Mouse (Mus musculus): Measurements from ENCODE around the gene Hspa5. TPM values are rescaled to one million over a fixed set of nuclear protein-coding genes. Genes with fewer than 3 reads are reported as not detected.

Gene Hspa5
- 667 and 1,111 TPM in 2 replicates for polyA plus RNA-seq (2012; rRNA removed)

DNA sequence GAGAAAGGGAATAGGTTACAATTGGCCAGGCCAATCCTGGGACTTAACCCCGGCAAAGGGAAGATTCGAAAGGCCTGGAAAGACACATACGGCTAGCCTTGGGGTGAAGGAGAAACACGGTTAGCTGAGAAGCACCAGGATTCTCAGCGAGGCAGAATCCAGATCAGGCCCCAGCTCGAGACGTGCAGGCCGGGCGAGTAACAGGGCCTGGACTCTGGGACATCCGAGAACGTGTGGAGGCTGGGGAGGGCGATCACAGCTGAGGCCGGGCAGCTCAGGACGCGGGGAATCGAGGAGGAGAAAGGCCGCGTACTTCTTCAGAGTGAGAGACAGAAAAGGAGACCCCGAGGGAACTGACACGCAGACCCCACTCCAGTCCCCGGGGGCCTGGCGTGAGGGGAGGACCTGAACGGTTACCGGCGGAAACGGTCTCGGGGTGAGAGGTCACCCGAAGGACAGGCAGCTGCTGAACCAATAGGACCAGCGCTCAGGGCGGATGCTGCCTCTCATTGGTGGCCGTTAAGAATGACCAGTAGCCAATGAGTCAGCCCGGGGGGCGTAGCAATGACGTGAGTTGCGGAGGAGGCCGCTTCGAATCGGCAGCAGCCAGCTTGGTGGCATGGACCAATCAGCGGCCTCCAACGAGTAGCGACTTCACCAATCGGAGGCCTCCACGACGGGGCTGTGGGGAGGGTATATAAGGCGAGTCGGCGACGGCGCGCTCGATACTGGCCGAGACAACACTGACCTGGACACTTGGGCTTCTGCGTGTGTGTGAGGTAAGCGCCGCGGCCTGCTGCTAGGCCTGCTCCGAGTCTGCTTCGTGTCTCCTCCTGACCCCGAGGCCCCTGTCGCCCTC, at the start of gene Hspa5:
TSS of gene Hspa5 (plus strand) at position 603 of the 859 bp plus-strand sequence.

DNA sequence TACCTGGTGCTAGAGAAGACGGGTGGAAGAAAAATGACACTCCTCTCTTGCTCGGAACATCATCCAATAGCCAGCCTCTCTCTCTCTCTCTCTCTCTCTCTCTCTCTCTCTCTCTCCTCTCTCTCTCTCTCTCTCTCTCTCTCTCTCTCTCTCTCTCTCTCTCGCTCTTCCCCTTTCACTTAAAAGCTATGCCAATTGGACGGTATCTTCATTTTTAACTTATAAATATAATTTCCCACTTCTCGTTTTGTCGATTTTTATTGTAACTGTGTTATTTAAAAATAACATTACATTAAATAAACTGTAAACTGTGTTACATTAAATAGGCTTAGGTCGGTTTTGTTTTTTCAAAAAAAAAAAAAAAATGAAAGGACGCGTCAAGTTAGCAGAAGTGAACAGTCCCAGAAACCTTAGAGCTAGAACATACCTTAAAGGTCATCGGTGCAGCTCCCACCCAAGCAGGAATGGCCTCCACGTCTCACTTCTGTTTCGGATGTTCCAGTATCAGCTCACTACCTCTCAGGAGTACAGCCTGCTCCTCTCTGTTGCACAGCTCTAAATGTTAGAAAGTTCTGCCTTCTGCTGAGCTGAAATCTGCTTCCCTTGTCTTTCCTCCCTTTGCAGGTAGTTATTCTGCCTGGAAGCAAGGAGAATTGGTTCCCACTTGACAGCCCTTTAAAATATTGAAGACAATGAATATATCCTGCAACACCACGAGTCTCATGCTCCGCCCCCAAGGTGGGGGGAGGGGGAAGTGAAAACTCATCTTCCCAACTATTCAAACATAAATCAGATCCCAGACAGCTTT, 17.0 kb upstream of the Hspa5 start, which contains the start of gene Gapvd1:
TSS of gene Gapvd1 (minus strand) at position 682 of the 808 bp plus-strand sequence.

DNA sequence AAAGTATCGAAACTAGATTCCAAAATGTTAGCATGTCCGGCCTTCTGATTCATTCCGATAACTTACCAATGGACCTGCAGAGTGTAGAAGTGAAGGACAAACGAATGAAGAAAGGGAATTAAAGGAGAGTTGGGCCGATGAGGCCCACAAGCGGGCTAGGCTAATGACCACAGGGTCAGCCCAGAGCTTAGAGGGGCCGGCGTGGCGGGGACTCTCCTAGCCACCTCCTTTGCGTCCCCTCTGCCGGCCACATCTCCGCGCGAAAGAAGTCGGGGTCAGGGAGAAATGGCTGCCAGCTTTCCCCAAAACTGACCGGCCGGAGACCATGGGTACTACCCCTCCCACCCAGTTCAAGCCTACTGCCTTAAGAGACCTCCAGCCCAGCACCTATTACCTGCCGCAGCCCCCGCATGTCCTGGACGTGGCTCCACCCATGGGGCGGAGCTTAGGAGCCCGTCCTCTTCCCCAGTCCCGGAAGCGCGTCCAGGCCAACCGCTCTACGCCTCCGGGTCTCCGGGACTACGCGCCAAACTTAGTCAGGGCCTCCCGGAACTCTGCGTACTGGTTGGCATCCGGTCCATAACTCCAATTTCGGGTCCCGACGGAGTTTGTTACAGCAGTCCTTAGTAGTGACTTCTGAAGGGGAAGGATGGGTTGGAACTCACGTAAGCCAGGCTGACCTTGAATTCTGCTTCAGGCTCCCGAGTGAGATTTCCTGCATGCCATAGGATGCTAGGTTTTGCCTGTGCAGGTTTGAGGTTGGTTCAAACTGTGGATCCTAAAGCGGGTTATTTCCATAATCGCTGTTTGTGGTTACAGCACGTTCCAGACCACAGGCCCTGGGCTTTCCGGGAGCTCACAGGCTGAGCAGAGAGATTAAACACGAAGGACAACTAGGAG, 27.8 kb downstream of the Hspa5 start, which contains the start of gene Rabepk:
TSS of gene Rabepk (minus strand) at position 556 of the 900 bp plus-strand sequence.

DNA sequence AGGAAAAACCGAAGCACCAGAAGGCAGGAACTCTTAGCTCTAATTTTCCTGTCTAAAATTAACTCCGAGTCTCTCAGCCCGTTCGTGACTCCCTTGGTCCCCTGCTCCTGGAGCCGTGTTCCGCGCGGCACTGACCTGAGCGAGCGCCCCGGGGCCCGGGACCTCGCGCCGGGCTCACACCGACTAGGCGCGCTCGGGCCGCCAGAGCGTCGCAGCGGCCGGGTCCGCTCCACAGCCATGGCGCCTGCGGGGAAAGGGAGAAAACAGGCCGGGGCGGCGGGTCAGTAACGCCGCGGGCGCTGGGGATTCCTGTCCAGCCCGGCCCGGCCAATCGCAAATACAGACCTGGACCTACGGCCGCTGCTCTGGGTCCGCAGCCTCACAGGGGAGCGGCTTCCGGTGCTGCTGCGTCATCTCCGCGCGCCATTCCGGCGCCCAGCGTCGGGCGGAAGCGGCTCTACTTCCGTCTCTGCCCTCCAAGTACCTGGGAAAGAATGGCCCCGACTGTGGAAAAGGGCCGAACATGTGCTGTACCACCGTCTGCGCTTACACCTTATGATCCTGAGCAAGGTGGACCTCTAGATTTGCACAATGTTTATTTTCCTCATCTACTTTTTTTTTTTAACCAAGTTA, 54.2 kb downstream of the Hspa5 start, which contains the start of gene Fbxw2:
TSS of gene Fbxw2 (minus strand) at position 485 of the 633 bp plus-strand sequence.

Other genes starting within 250 kb of the Hspa5 start
- gene Gapvd1, start 16.7 kb upstream of the Hspa5 start, polyA plus RNA-seq (2012; rRNA removed): 39.7 and 45.8 TPM in 2 replicates
- gene Rabepk, start 27.9 kb downstream of the Hspa5 start, polyA plus RNA-seq (2012; rRNA removed): 20.6 and 28.4 TPM in 2 replicates
- 49.8 and 54.7 TPM in 2 replicates for gene Fbxw2, start 54.3 kb downstream of the Hspa5 start, polyA plus RNA-seq (2012; rRNA removed)
- gene Gm34653, start 61.0 kb downstream of the Hspa5 start, polyA plus RNA-seq (2012; rRNA removed): 0.05 TPM in 2 replicates
- gene Cutal, start 102.4 kb downstream of the Hspa5 start, polyA plus RNA-seq (2012; rRNA removed): 0.14 and 0.22 TPM in 2 replicates
- 26.8 and 68.7 TPM in 2 replicates for gene Psmd5, start 103.0 kb downstream of the Hspa5 start, polyA plus RNA-seq (2012; rRNA removed)
- gene Phf19, start 142.1 kb downstream of the Hspa5 start, polyA plus RNA-seq (2012; rRNA removed): 3.1 and 3.4 TPM in 2 replicates
- gene Traf1, start 189.8 kb downstream of the Hspa5 start, polyA plus RNA-seq (2012; rRNA removed): 0.60 and 0.83 TPM in 2 replicates